Comparison of ENCODE assay signal across 16 mouse cellular contexts in genomic region chr9:86955720-86956119, GRCm38 (mm10). TPM values are rescaled to one million over a fixed set of nuclear protein-coding genes. Genes with fewer than 3 reads are reported as not detected.
DNase-seq lines count a peak whose midpoint lies in the region; ATAC-seq and TF ChIP-seq lines count a peak whose summit lies in the region.
"Had no signal": no experiment of that assay in that cellular context is flagged by ENCODE, and none has a peak within 500 bp of the region (broad histone marks: within the 10 kb centered on the region; RNA-seq: fewer than 3 reads in every experiment).

No protein-coding gene starts in this region.

- no peak overlapping the region for H3K4me2 ChIP-seq in kidney, embryonic 14.5 days (replicated peaks; ENCODE audit: low read depth, low read length)
- H3K4me2 ChIP-seq: hindbrain, embryonic 12.5 days; midbrain, embryonic 12.5 days; neural tube, embryonic 15.5 days had no signal

- H3K4me1 ChIP-seq in kidney, adult 2 months (ENCODE audit: control insufficient read depth, insufficient read depth, low read length) = peaks cover 6% of the 10 kb centered on the region; the same call in 1 of the 2 replicates
- no peaks in the 10 kb centered on the region for H3K4me1 ChIP-seq in kidney, embryonic 14.5 days (ENCODE audit: control insufficient read depth, insufficient read depth, low read length)
- H3K4me1 ChIP-seq: hindbrain, embryonic 12.5 days; midbrain, embryonic 12.5 days had no signal

- H3K9me3 ChIP-seq in kidney, embryonic 14.5 days (ENCODE audit: control insufficient read depth, low read length) = no peaks in the 10 kb centered on the region
- H3K9me3 ChIP-seq: hindbrain, embryonic 12.5 days; midbrain, embryonic 12.5 days; neural tube, embryonic 15.5 days had no signal

- H3K4me3 ChIP-seq in kidney, adult 2 months (ENCODE audit: insufficient read depth, low read depth, low read length) = no peak overlapping the region
- H3K4me3 ChIP-seq in kidney, embryonic 14.5 days (ENCODE audit: low read length) = no peak overlapping the region
- H3K4me3 ChIP-seq: hindbrain, embryonic 12.5 days; midbrain, embryonic 12.5 days; neural tube, embryonic 15.5 days had no signal

- H3K36me3 ChIP-seq in kidney, adult 2 months (ENCODE audit: control insufficient read depth, insufficient read depth, low read length) = no peaks in the 10 kb centered on the region
- no peaks in the 10 kb centered on the region for H3K36me3 ChIP-seq in kidney, embryonic 14.5 days (ENCODE audit: control insufficient read depth, insufficient read depth, low read length)
- H3K36me3 ChIP-seq: hindbrain, embryonic 12.5 days; midbrain, embryonic 12.5 days; neural tube, embryonic 15.5 days had no signal

- TF ChIP-seq CTCF in kidney, adult 2 months (conservative IDR thresholded peaks at IDR 0.05; ENCODE audit: insufficient read depth, insufficient read length, low read depth, low read length) = peak; percentile 33; the same call in 1 of the 2 replicates

- TF ChIP-seq POLR2A in kidney, adult 2 months (IDR thresholded peaks at IDR 0.05; ENCODE audit: low read depth, low read length) = no peak

- no peak overlapping the region for H3K9ac ChIP-seq in kidney, embryonic 14.5 days (ENCODE audit: low read depth, low read length)
- H3K9ac ChIP-seq: hindbrain, embryonic 12.5 days; midbrain, embryonic 12.5 days; neural tube, embryonic 15.5 days had no signal

- no peaks in the 10 kb centered on the region for H3K27me3 ChIP-seq in kidney, adult 2 months (replicated peaks; ENCODE audit: control insufficient read depth, insufficient read depth, low read length)
- H3K27me3 ChIP-seq in kidney, embryonic 14.5 days (ENCODE audit: control insufficient read depth, insufficient read depth, low read length) = no peaks in the 10 kb centered on the region
- H3K27me3 ChIP-seq: hindbrain, embryonic 12.5 days; midbrain, embryonic 12.5 days; neural tube, embryonic 15.5 days had no signal

- DNase-seq in adrenal gland, postnatal 25 days = peak; percentile 9
- DNase-seq in adrenal gland, postnatal 4 days (ENCODE audit: low spot score in 2 of 2) = no peak
- no peak for DNase-seq in kidney, adult 2 months
- DNase-seq in kidney, adult 8-10 months = no peak
- DNase-seq in thymus, postnatal 14 days = peak; percentile 7
- DNase-seq in thymus, postnatal 36 days = no peak
- no peak for DNase-seq in frontal cortex, adult 2 months (ENCODE audit: extremely low spot score in 1 of 2, low spot score in 1 of 2)
- DNase-seq: B cell, adult 2 months; gastrocnemius, postnatal 36 days; right cerebral cortex, postnatal 4 days had no signal

- no peak for ATAC-seq in kidney, embryonic 14.5 days (ENCODE audit: low FRiP score, low TSS enrichment)

- 94% methylated on average over 3 of the region's 3 CpGs for WGBS in kidney, adult 2 months
- WGBS in kidney, embryonic 14.5 days = 95% methylated on average over 3 of the region's 3 CpGs

- no peak overlapping the region for H3K27ac ChIP-seq in kidney, adult 2 months (ENCODE audit: insufficient read depth, low read depth, low read length)
- no peak overlapping the region for H3K27ac ChIP-seq in kidney, embryonic 14.5 days (ENCODE audit: low read depth, low read length)
- H3K27ac ChIP-seq: hindbrain, embryonic 12.5 days; midbrain, embryonic 12.5 days; neural tube, embryonic 15.5 days had no signal

RNA-seq across cellular contexts. Expression of gene Ripply2, which starts 59.6 kb away (rescaled TPM):
- total RNA-seq in adrenal gland, postnatal 25 days (2021) = 1.4 TPM in 1 of 2 replicates, not detected in the other
- total RNA-seq in adrenal gland, postnatal 4 days (2021) = 1 to 10 TPM; 1.4 to 2.2 TPM
- polyA plus RNA-seq in kidney, adult 2 months (2012; rRNA removed) = not detected in 2 replicates
- polyA plus RNA-seq in frontal cortex, adult 2 months (2012; rRNA removed) = 7.8 and 8.9 TPM in 2 replicates
- 2.1 TPM in 2 replicates for polyA plus RNA-seq in kidney, embryonic 14.5 days (2014; fragmentation: Nextera tagmentation; extraction: Ambion mirVana)
- total RNA-seq: gastrocnemius, postnatal 36 days had no signal
- polyA plus RNA-seq: large intestine, adult 2 months; limb, embryonic 14.5 days had no signal

Comparison
In these comparisons a context has a peak if more than half of its experiments do, and no peak if none do; other contexts are left out.
1. DNase-seq: peak in adrenal gland, postnatal 25 days (single experiment) and thymus, postnatal 14 days (single experiment); none in adrenal gland, postnatal 4 days (0 of 2), kidney, adult 2 months (single experiment), kidney, adult 8-10 months (0 of 2), thymus, postnatal 36 days (0 of 2) and frontal cortex, adult 2 months (0 of 2).